Mouse (Mus musculus): ENCODE measurements at regions not wholly inside any gene's neighbourhood (a gene's known extent, or its start where the extent isn't known, plus 50 kb on each side); places are given as distances from the start of the nearest gene placed in this dataset.
"Not testable (repeated sequence)": the region's sequence is repeated elsewhere in the genome, so short reads cannot be mapped to it uniquely, and the experiment has no call there.

- peak; percentile 51 for DNase-seq
Measured at GRCm38 (mm10) chr17:69563165-69563564, 124.0 kb downstream of the Akain1 start.

- not testable (repeated sequence) for DNase-seq
Measured at GRCm38 (mm10) chr17:69571070-69571669, 132.0 kb downstream of the Akain1 start.

GRCm38 (mm10) chr17:69590553-69590952, 151.4 kb downstream of the Akain1 start:
- DNase-seq, result no peak

GRCm38 (mm10) chr17:69597773-69598295, 158.7 kb downstream of the Akain1 start:
- DNase-seq, result no peak

GRCm38 (mm10) chr17:69598461-69598860, 159.3 kb downstream of the Akain1 start:
- no peak for DNase-seq

- DNase-seq, result no peak
Measured at GRCm38 (mm10) chr17:69603596-69603995, 164.5 kb downstream of the Akain1 start.

- DNase-seq, result peak; percentile 26
Measured at GRCm38 (mm10) chr17:69604698-69605097, 165.6 kb downstream of the Akain1 start.

GRCm38 (mm10) chr17:69605458-69605857, 166.3 kb downstream of the Akain1 start:
- DNase-seq, result no peak

GRCm38 (mm10) chr17:69631411-69631810, 192.3 kb downstream of the Akain1 start:
- no peak for DNase-seq

GRCm38 (mm10) chr17:69650496-69650895, 211.4 kb downstream of the Akain1 start:
- not testable (repeated sequence) for DNase-seq

GRCm38 (mm10) chr17:69654586-69654985, 215.5 kb downstream of the Akain1 start:
- no peak for DNase-seq

GRCm38 (mm10) chr17:69672530-69672929, 233.4 kb downstream of the Akain1 start:
- peak; percentile 81 for DNase-seq

GRCm38 (mm10) chr17:69683091-69683490, 244.0 kb downstream of the Akain1 start:
- no peak for DNase-seq

GRCm38 (mm10) chr17:69685625-69686257, 246.6 kb downstream of the Akain1 start:
- no peak for DNase-seq

- no peak for DNase-seq
Measured at GRCm38 (mm10) chr17:69686383-69686782, 247.3 kb downstream of the Akain1 start.

- DNase-seq, result no peak
Measured at GRCm38 (mm10) chr17:69695341-69695740, 256.2 kb downstream of the Akain1 start.

- DNase-seq, result no peak
Measured at GRCm38 (mm10) chr17:69727325-69727724, 241.5 kb upstream of the Dlgap1 start.

- no peak for DNase-seq
Measured at GRCm38 (mm10) chr17:69732981-69733380, 235.9 kb upstream of the Dlgap1 start.

- no peak for DNase-seq
Measured at GRCm38 (mm10) chr17:69736379-69737096, 232.3 kb upstream of the Dlgap1 start.

GRCm38 (mm10) chr17:69769002-69769421, 199.9 kb upstream of the Dlgap1 start:
- no peak for DNase-seq

- DNase-seq, result no peak
Measured at GRCm38 (mm10) chr17:69770046-69770445, 198.8 kb upstream of the Dlgap1 start.

GRCm38 (mm10) chr17:69781201-69781600, 187.7 kb upstream of the Dlgap1 start:
- DNase-seq, result no peak

GRCm38 (mm10) chr17:69786985-69787384, 181.9 kb upstream of the Dlgap1 start:
- no peak for DNase-seq

All from adrenal gland, adult 2 months (tissue).